Mouse (Mus musculus): Measurements from ENCODE around the gene Dclk1.
A peak's percentile ranks its signal among the peaks of the same experiment; 100 is the strongest.
"Not testable (repeated sequence)": the region's sequence is repeated elsewhere in the genome, so short reads cannot be mapped to it uniquely, and the experiment has no call there.

Gene Dclk1

DNA sequence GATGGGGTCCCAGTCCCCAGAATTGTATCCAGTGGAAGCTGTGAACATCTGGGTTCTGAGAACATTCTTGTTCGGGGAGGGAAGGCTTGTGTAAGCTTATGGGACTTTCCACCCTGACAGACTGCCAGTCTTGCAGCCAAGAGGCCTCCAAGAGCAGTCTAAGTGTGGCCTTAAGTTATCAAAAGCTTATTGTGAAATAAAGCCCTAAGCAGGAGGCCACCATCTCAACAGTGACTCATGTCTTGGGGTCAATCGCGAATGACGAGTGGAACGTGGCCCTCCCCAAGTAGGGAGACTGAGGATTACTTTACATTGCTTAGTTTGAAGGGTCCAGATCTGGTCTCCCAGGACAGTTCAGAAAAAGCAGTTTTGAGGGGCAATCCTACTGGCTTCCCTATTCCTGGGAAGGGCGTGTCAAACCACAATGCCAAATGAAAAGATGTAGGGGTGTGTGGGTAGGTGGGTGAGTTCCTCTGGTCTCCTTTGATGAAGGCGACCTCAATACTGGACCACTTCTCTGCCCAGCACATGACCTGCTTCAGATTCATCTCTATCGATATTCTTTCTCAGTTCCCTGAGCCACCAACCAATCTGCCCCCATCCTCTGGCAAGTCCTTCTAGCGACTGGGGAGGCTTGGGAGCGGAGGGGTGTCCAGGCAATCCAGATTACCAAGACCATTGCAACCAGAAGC lies at the start of gene Dclk1:
Gene Dclk1, plus strand, starts transcription at position 635 of the 692 bp plus-strand sequence.
- DNase-seq = no peak

DNA sequence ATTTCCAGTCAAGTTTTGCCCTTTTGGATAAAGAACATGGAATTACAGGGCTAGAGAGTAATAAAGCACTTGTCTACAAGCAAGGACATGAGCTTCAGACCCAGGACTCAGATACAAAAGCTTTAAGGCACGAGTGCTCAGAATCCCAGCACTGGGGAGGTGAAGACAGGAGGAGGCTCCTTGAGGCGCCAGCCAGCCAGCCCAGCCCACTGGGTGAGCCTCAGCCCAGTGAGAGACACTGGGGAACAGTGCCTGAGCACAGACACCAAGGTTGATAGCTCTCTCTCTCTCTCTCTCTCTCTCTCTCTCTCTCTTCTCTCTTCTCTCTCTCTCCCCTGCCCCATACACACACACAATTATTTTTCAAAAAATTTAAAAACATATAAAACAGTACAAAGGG lies 48.8 kb upstream of the Dclk1 start:
- no peak for DNase-seq

DNA sequence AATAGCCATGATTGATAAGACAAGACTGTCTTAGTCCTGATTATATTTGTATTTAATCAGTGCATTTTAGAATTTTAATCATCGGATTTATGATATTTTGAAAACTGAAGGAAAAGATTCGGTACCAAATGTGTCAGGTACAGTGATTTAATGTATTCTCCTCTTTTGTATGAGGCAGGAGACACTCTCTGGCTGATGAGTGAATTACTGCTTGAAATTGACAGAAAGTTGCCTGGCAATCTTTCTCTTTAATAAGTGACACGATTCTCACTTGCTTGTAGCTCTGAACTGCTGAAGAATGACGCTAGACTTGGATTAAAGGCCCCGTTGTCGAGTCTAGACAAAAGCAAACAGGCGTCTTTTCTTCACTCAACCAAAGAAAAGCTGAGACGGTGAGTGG lies 47.4 kb upstream of the Dclk1 start:
- DNase-seq = no peak

DNA sequence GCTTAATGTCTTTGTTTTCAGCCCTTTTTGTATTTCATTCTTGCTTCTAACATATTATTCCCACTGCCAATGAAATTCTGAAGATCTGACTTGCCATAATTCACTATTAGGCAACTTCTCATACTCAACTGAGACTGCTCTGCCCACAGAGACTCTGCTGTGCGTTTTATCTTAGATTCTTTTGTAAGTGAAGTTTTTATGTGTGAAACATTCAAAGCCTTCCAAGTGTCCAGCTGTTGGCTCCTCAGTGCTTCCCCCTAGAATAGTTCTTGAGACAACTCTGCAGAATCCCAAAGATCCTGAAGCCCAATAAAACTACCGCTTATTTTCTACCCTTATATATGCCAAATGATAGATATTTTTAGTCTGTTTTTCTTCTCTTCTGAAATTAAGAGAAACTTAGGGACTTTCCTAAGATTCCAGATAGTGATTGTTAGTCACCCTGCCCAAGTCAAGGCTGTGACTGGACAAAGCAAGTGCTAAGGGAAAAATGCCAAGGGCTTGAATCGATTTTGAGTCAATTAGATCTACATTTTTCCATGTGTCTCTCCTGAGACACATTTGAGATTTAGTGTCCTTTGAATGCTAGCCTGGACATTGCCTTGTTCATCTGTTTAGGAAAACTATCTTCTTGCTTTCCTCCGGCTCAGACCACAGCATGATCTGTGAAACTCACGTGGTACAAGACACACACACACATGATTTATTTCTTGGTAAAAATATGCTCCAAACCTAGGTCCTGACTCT lies 46.4 kb upstream of the Dclk1 start:
- DNase-seq = no peak

DNA sequence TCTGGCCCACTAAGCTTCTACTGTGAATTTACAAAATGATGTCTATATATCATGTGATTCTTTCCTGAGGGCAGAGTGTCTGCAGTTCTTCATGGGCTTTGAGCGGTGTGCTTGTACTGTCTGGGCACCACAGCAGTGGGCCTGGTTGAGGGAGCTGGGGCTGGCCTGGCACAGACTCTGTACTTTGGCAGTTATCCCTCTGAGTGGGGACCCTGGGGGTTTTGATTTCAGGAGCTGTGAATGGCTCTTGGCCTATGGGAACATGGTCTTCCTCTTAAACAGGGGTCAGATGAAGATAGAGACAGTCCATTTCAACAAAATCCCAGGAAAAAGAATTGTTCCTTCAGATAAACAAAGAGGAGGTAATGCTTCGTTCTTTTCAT lies 45.8 kb upstream of the Dclk1 start:
- DNase-seq = no peak

DNA sequence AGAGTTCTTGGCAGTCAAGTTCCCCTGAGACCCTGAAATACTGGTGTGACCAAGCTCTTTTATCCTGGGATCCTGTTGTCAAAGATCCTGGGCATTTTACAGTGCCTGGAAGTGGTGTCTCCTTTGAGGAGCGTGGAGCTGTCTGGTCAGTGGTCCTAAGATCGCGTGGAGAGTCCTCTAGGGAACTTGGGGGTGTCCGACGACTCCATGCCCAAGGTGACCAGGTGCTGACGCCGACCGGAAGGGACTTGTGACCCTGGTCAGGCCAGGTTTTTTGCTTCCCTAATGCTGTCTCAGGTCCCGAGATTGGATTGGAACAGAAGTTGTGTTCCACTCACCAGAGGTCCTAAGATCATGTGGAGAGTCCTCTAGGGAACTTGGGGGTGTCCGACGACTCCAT lies 38.5 kb upstream of the Dclk1 start:
- not testable (repeated sequence) for DNase-seq

DNA sequence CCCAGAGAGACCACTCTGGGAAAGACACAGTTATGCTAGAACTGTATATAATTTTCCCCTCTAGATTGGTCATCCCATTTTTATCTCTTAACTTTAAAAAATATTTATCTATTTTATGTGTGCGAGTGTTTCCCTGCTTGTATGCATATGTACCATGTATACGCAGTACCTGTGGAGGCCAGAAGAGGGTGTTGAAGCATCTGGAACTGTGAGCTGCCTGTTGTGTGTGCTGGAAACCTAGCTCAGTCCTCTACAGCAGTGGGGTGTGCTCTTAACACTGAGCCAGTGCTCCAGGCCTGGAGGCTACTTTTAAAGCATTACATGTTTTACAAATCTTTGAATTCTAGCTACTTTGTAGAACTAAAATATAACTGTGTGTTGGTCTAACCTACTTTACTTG lies 35.8 kb upstream of the Dclk1 start:
- no peak for DNase-seq

DNA sequence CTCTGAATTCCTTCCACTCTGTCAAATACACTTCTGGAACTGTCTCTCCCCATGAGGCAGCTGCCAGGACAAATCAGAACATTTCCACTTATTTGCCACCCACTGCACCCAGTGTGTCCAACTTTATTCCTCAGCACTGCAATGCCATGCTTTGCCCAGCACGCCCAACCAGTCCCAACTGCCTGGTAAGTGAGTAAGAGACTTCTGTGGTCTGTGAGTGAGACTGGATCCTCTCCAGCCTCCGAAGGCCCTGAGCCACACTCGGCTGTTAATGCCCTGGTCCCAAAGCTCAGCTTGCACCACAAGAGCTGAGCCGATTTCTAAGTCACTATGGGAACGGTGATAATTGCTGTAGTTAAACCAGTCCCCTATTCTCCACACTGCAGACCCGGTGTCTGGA lies 34.5 kb upstream of the Dclk1 start:
- no peak for DNase-seq

DNA sequence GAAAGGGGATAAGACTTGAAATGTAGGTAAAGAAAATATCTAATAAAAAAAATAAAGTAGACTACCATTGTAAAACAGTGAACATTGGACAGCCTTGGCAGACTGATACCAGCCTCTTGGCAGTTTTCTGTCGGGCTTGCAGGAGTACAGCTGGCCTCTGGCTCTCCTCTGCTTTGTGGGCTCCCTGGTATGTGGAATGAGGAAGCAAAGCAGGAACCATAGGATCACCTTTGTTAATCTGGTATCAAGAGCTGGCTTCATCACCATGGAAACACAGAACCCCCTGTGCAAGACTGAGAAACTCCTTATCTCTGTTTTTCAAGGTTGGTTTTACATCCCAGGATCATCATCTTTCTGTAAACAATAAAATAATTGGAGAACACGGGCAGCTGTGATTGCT lies 29.9 kb upstream of the Dclk1 start:
- no peak for DNase-seq

DNA sequence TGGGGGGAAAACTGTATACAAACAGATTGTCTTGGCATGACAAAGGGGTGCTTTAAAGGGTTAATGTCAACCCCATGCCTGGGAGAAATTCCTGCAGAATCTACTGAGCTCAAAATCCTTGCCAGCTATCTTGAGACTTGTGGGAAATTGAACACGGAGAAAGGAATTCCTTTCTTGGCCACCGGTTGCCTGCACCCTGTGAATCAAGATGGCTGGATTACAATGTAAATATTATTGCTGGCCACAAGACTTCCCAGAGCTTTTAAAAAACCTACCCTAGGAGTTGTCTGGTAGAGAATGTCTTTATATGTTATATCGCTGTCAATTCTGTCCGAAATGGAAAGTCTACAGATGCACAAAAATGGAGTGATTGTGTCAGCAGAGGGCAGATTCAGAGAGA lies 28.4 kb upstream of the Dclk1 start:
- no peak for DNase-seq

DNA sequence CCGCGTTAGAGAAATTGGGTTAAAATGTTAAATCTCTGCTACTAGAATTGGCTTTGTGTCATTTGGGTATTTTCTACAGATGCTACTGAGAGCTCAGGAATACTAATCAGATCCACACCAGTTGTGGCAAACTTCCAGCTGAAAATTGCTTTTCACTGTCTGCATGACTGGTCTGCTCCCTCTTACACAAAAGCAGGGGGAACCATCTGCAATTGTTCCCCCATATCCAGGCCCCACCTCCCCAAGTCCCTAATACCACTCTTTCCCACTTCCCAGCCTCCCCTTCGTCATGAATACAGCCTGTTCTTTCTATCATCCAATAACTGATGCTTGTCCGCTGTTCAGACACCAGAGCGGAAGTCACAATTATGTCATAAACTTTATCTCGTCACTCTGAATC lies 27.8 kb upstream of the Dclk1 start:
- no peak for DNase-seq

DNA sequence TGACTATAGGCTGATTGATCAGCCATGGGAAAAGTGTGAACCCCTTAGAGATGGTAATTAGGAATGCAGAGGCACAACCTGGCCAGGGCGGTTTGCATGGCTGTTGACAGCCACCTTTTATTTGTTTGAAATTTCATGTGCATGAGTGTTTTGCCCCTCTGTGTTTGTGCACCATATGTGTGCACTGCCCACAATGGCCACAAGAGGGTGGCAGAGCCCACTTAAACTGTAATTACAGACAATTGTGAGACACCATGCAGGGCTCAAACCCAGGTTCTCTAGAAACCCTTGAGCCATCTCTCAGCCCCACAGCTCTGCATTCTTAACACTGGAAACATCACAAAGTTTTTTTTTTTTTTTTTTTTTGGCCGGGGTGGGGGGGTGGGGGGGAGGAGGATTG lies 19.7 kb upstream of the Dclk1 start:
- no peak for DNase-seq

DNA sequence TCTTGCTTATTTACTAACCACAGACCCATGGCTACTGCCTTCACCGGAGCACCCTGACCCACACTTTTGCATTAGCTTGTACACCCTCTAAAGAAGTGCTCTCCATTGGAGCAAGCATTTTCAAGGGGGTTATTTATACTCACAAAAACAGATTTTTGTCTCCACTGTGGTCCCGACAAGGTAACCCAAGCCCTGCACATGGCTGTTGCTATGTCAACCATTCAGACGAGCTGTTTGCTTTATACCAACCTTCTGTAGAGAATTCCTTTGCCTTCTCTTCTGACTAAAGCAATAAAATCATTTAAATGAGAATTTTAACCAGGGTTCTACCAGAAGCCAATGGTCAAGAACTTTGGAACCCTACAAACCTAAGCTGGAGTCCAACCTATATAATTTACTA lies 18.3 kb upstream of the Dclk1 start:
- DNase-seq = no peak

DNA sequence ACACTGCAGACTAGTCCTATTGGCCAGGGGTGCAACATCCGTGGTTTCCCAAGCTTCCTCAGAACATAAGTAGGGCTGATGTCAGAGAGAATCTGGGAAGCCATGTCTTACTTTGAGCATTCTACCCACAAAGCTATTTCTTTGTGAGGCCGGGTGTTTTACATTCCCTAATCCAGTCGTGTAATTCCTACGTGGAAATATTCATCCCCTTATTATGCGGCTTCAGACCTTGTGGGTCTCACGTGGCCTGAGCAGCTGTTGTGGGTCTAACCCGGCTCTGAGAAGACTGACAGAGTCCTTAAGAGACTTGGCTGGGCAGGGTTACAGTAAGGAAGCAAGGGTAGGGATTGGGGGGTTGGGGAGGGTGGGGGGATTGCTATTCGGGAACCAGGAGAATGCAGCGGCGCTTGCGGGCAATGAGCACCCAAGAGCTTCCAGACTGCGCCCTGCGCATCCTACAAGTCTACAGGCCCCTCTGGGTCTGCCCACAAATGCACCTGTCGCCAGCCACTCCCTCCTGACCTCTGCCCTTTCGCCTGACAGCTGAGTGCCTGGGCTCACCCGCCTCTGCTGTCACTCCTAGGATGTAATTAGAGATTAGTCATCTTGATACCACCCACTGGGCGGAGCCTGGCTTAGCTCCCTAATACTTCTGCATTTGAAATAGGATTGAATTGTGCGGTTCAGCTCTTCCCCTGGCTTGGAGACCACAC lies 15.5 kb upstream of the Dclk1 start:
- no peak for DNase-seq

DNA sequence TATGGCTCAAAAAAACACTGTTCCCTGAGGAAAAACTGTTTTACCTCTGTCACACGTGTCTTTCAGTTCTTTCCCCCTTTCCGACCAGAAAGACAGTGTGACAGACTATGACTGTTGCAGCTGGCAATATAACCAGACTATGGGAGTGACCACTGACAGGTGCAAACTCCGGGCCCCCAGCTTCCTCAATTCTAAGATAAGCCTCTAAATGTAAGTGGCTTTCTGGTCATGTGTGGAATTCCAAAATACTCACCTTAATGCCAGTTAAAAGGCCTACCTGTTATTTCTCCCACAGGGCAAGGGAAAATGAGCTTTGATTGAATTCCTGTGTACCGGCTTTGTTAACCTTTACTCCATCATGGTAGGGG lies 15.0 kb upstream of the Dclk1 start:
- no peak for DNase-seq

DNA sequence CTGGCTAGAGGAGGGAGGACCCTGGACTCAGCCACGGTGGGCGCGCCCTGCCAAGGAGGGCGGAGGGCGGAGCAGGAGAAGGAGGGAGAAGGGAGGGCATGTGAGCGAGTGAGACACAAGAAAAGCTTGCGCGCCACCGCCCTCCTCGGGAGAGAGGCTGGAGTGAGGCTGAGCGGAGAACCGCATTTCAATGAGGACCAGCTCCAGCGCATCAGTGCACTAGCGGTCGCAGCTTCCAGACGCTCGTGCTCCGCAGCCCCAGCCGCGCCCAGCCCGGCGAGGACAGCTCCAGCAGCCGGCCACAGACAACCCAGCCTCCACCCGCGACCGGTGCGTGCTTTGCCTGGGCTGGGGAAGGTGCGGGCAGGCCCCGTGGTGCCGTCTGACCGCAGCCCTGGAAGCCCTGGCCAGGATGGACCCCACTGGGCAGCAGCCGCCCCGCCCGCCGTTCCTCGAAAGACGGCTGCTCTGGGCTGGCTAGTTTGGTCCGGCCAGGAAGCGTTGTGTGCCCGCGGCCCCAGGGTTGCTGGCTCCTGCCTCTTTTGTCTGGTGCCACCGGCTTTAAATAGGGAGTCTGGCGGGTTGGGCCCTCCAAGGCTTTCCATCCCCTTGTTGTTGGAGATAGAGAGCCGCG lies 375 bp downstream of the Dclk1 start:
- DNase-seq = peak; percentile 66 to 71

DNA sequence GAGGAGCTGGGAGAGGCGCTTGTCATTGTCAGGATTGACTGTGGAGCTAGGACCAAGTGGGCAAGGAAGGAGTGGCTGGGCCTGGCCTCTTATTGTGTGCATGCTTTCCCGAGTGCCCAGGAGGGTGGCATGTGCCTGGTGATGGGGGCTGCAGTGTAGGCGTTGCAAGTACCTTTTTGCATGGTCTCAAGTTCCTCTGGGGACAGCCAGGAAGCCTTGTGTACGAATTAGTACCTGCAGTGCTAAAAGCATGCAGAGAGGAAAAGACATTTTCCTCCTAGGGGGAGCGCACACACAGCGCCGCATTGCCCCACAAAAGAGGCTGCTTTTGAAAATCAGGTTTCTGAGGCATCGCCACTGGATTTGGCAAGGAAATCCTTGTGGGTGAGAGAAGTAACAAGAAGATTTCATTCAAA lies 900 bp downstream of the Dclk1 start:
- no peak for DNase-seq

DNA sequence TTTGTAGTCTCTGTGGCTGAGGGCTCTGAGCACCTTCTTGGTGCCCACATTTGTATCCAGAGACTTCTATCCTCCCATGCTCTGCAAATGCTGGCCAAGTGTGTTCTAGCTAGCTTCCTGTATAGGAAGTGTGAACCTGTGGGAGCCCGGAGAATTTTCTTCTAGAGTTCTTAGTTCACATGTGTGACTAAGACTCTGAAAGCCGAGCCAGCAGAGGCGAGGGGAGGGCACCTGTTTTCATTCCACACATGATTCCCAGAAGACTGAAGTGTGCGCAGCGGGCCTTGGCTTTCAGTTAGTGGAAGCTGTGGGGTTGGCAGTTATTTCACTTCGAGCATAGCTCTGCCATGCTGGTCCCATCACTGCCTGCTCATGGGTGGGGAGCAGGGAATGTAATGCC lies 1.9 kb downstream of the Dclk1 start:
- DNase-seq = peak; percentile 11 to 28

DNA sequence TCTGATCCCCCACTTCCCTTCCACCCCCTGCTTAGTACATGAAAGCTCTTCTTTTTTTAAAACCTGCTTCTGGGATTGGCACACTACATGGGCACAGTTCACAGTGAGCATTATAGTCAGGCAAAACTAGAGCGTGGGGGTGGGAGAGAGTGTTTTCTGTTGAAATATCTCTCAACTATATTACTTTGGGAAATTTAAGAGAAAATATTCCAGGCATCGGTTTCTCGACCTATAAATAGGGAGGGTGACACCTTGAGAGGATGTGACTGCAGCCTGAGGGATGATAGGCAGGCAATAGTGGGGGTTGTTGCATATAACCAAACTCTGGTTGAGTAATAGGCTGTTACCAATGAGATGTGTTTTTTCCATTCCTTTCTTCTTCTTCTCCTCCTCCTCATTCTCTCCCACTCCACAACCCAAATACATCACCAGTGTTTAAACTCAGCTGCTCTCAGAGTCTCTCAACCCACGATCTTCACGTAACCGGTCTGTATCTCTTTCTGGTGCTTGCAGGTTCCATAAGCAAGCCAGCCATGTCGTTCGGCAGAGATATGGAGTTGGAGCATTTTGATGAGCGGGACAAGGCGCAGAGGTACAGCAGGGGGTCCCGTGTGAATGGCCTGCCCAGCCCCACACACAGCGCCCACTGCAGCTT lies 4.6 kb downstream of the Dclk1 start:
- DNase-seq = no peak

DNA sequence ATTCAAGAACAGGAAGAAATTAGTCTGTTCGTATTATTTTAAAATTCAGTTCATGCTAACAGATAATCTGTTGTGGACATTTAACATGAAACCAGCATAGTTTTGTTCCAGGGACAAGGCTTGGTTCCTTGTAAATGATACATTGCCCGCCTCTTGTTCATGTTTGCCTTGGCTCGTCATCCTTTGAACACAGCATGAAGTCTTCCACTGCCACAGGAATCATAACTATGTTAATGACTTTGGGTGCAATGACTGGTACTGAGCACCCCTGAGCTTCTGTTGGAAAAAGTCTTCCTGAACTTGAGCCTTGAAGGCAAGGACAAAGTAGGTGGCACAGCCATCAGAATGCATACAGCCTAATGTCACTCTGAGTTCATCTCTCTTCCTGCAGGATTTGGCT lies 5.9 kb downstream of the Dclk1 start:
- no peak for DNase-seq

DNA sequence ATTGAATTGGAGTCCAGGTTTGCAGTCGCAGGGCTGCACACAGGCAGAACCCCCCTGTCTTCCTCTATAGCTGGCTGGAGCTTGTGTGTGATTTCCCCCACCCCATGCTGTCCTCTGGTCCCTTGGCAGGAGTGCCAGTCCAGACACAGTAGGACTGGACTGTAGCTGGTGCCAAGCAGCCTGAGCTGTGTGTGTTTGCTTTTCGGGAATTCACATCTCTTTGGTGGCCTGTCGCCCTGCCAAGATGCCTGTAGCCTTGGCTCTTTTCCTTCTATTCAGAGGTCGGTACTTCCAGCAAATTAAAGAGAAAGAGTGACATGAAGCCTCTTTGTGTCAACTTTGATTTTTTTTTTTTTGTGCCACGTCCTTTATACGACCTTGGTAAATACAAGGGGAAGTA lies 6.3 kb downstream of the Dclk1 start:
- DNase-seq = peak; percentile 80 to 87

DNA sequence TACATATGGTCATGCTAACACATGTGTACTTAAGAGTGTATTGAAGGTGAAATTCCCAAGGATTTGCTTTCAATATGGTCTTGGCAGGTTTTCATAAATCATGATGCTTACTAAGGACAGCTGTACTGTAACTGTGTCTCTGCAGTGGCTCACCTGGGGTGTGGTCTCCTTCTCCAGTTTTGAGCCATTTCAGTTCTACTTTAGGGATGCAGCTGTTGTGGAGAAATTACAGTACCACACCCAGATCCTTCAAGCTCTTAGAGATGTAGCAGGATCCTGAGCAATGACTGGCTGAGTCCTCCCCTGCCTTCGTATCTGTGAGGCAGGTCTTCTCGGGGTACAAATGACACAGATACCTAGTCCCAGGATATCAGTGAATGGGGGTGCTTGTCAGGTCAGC lies 8.5 kb downstream of the Dclk1 start:
- no peak for DNase-seq

DNA sequence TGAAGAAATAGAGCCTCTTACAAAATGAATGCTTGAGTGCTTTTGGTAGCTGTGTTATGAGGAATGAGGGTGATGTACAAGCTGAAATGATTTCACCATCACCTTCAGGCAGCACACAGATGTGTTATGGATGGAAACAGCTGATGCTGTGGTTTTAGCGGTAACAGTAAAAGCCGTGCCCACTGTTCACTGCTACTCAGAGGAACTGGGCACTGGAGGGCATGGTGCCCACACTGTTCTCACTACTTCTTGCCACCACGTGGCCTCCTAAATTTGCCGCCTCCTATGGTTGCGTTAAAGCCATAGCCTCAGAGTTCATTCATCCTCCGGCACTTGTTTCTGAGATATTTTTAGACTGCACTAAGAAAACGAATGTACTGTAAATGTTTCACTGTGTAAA lies 18.0 kb downstream of the Dclk1 start:
- DNase-seq = no peak
